Mouse (Mus musculus): ENCODE measurements at regions not wholly inside any gene's neighbourhood (a gene's known extent, or its start where the extent isn't known, plus 50 kb on each side); places are given as distances from the start of the nearest gene placed in this dataset.
A peak's percentile ranks its signal among the peaks of the same experiment; 100 is the strongest.

DNA sequence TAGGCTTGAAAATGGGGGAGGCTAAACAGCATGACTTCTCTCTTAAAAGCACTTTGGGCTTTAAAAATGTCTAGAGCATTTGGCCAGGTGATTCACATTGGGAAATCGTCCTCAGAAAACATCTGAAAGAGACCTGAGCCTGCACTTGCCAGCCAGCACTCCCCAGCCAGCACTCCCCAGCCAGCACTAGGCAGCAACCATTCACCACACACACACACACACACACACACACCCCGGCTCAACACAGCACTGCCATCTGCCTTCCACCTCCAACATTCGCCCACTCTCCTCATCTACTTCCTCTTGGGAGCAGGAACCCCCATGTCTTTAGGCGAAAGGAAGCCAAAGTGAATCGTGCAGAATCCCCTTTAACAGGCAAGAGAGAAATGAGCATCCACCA lies 85.4 kb downstream of the Atp23 start:
- 79% methylated on average over 5 of the region's 5 CpGs for WGBS
- no peaks in the 10 kb centered on the region for H3K36me3 ChIP-seq (ENCODE audit: control insufficient read depth, insufficient read depth, low read length)
- H3K27me3 ChIP-seq (ENCODE audit: control insufficient read depth, insufficient read depth, low read length), result no peaks in the 10 kb centered on the region
- ATAC-seq (ENCODE audit: insufficient number of reproducible peaks, insufficient read depth, low FRiP score, low read depth), result no peak
- no peak overlapping the region for H3K9ac ChIP-seq (ENCODE audit: low read length)
- no peaks in the 10 kb centered on the region for H3K9me3 ChIP-seq (ENCODE audit: control insufficient read depth, low read length)
- H3K4me3 ChIP-seq (ENCODE audit: control insufficient read depth in 1 of 2, insufficient read depth in 1 of 2, low read depth in 1 of 2, low read length in 2 of 2), result no peak overlapping the region
- no peak overlapping the region for H3K27ac ChIP-seq (replicated peaks in 1 of 2; ENCODE audit: control insufficient read depth in 1 of 2, insufficient read depth in 1 of 2, low read depth in 2 of 2, low read length in 2 of 2)
- no peak overlapping the region for H3K4me2 ChIP-seq (ENCODE audit: low read length)
- no peaks in the 10 kb centered on the region; a peak in 1 of 4 replicates for H3K4me1 ChIP-seq (ENCODE audit: control insufficient read depth in 2 of 2, insufficient read depth in 2 of 2, low read length in 2 of 2)

- H3K4me2 ChIP-seq (ENCODE audit: low read length), result no peak overlapping the region
- no peaks in the 10 kb centered on the region; a peak in 1 of 4 replicates for H3K4me1 ChIP-seq (ENCODE audit: control insufficient read depth in 2 of 2, insufficient read depth in 2 of 2, low read length in 2 of 2)
- H3K27ac ChIP-seq (replicated peaks in 1 of 2; ENCODE audit: control insufficient read depth in 1 of 2, insufficient read depth in 1 of 2, low read depth in 2 of 2, low read length in 2 of 2), result no peak overlapping the region
- no peaks in the 10 kb centered on the region for H3K27me3 ChIP-seq (ENCODE audit: control insufficient read depth, insufficient read depth, low read length)
- WGBS, result 92% methylated on average over 18 of the region's 18 CpGs
- H3K4me3 ChIP-seq (ENCODE audit: control insufficient read depth in 1 of 2, insufficient read depth in 1 of 2, low read depth in 1 of 2, low read length in 2 of 2), result no peak overlapping the region
- no peak overlapping the region for H3K9ac ChIP-seq (ENCODE audit: low read length)
- no peaks in the 10 kb centered on the region for H3K36me3 ChIP-seq (ENCODE audit: control insufficient read depth, insufficient read depth, low read length)
- ATAC-seq (ENCODE audit: insufficient number of reproducible peaks, insufficient read depth, low FRiP score, low read depth), result no peak
- H3K9me3 ChIP-seq (ENCODE audit: control insufficient read depth, low read length), result no peaks in the 10 kb centered on the region
These were observed 86.2 kb downstream of the Atp23 start for GRCm38 (mm10) chr10:126814968-126815367.

DNA sequence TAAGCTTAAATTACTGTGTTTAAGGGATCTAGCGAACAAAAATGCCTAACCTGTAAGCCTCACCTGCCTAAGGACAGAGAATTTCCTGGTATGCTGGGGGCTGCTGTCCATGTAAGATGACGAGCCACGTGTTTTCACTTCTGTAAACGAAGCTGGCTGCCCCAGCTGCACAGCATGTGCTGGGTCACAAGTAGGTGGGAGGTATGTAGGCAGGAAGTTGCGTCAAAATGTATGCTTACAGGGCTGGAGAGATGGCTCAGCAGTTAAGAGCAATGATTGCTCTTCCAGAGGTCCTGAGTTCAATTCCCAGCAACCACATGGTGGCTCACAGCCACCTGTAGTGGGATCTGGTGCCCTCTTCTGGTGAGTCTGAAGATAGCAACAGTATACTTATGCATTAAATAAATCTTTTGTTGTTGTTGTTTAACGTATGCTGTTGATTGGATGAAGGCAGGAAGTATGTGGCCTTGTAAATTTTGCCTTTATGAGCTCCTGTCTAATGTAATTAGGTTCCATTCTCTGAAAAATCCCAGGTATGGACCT lies 88.0 kb downstream of the Atp23 start:
- H3K4me3 ChIP-seq (ENCODE audit: control insufficient read depth in 1 of 2, insufficient read depth in 1 of 2, low read depth in 1 of 2, low read length in 2 of 2), result no peak overlapping the region
- no peak for ATAC-seq (ENCODE audit: insufficient number of reproducible peaks, insufficient read depth, low FRiP score, low read depth)
- no peak overlapping the region for H3K9ac ChIP-seq (ENCODE audit: low read length)
- no peaks in the 10 kb centered on the region for H3K27me3 ChIP-seq (ENCODE audit: control insufficient read depth, insufficient read depth, low read length)
- H3K36me3 ChIP-seq (ENCODE audit: control insufficient read depth, insufficient read depth, low read length), result no peaks in the 10 kb centered on the region
- no peak overlapping the region for H3K4me2 ChIP-seq (ENCODE audit: low read length)
- 87% methylated on average over 6 of the region's 6 CpGs for WGBS
- no peaks in the 10 kb centered on the region for H3K9me3 ChIP-seq (ENCODE audit: control insufficient read depth, low read length)
- H3K27ac ChIP-seq (replicated peaks in 1 of 2; ENCODE audit: control insufficient read depth in 1 of 2, insufficient read depth in 1 of 2, low read depth in 2 of 2, low read length in 2 of 2), result no peak overlapping the region
- H3K4me1 ChIP-seq (ENCODE audit: control insufficient read depth in 2 of 2, insufficient read depth in 2 of 2, low read length in 2 of 2), result no peaks in the 10 kb centered on the region; a peak in 2 of 4 replicates

DNA sequence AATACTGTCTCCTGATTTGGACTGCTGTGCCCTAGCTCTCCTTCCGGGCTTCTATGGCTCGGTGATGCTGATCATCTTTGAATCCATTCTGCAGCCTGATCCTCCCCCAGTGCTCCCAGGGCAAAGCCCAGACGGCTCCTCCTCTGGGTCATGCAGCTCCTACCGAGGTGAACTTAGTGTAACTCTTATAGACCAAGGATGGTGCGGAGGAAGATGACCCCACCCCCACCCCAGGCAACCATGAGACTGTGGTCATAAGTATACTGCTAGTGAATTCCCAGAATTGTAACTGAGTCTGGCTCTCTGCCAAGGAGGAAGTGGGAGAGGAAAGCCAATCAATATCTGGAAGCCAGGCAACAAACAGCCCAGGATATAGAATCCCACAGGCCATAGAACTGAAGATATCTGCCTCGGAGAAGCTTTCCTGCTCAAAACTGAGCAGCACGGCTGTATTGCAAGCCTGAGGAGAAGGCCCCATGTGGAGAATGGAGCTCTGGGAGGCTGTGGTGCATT lies 88.9 kb downstream of the Atp23 start:
- no peak overlapping the region for H3K27ac ChIP-seq (replicated peaks in 1 of 2; ENCODE audit: control insufficient read depth in 1 of 2, insufficient read depth in 1 of 2, low read depth in 2 of 2, low read length in 2 of 2)
- H3K9ac ChIP-seq (ENCODE audit: low read length), result no peak overlapping the region
- ATAC-seq (ENCODE audit: insufficient number of reproducible peaks, insufficient read depth, low FRiP score, low read depth), result peak; percentile 75; the same call in 1 of the 2 replicates
- no peaks in the 10 kb centered on the region for H3K9me3 ChIP-seq (ENCODE audit: control insufficient read depth, low read length)
- H3K27me3 ChIP-seq (ENCODE audit: control insufficient read depth, insufficient read depth, low read length), result no peaks in the 10 kb centered on the region
- WGBS, result 68% methylated on average over 7 of the region's 7 CpGs
- no peaks in the 10 kb centered on the region; a peak in 2 of 4 replicates for H3K4me1 ChIP-seq (ENCODE audit: control insufficient read depth in 2 of 2, insufficient read depth in 2 of 2, low read length in 2 of 2)
- no peak overlapping the region for H3K4me3 ChIP-seq (ENCODE audit: control insufficient read depth in 1 of 2, insufficient read depth in 1 of 2, low read depth in 1 of 2, low read length in 2 of 2)
- H3K4me2 ChIP-seq (ENCODE audit: low read length), result no peak overlapping the region
- no peaks in the 10 kb centered on the region for H3K36me3 ChIP-seq (ENCODE audit: control insufficient read depth, insufficient read depth, low read length)

DNA sequence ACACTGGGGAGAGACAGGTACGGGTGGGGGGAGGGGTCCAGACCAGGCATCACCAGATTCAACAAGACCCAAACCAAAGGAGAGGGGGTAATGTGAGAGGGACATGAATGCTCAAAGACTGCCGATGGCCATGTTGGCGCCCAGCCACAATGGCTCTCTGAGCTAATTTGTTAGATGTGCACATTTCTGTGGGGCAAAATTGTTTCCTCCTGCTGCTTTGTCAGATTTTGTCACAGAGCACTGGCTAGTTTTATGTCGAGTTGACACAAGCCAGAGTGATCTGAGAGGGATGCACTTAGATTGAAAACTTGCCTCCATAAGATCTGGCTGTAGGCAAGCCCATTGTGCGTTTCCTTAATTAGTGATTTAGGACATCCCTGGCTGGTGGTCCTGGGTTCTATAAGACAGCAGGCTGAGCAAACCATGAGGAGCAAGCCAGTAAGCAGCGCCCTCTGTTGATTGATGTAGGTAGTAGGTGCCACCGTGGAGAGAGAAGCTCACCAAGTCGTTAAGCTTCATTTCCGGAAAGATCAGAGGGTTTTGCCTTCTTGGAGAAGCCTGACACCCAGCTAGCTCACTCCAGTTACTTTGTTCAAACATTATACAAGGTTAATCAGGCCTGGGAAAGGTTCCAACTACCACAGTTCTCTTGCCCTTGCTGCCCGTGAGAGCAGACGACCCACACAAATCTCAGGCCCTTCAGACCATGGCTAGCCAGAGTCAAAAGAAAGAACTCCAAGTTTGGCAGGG lies 90.6 kb downstream of the Atp23 start:
- Histone ChIP-seq H3K36me3 (ENCODE audit: control insufficient read depth, insufficient read depth, low read length) (no peaks in the 10 kb centered on the region), H3K4me3 (ENCODE audit: control insufficient read depth in 1 of 2, insufficient read depth in 1 of 2, low read depth in 1 of 2, low read length in 2 of 2) (no peak overlapping the region; a peak in 1 of 4 replicates), H3K9ac (ENCODE audit: low read length) (no peak overlapping the region), H3K4me2 (ENCODE audit: low read length) (peak overlapping the region; percentile 55), H3K9me3 (ENCODE audit: control insufficient read depth, low read length) (no peaks in the 10 kb centered on the region), H3K4me1 (ENCODE audit: control insufficient read depth in 2 of 2, insufficient read depth in 2 of 2, low read length in 2 of 2) (no peaks in the 10 kb centered on the region; a peak in 2 of 4 replicates), H3K27ac (replicated peaks in 1 of 2; ENCODE audit: control insufficient read depth in 1 of 2, insufficient read depth in 1 of 2, low read depth in 2 of 2, low read length in 2 of 2) (no peak overlapping the region), H3K27me3 (ENCODE audit: control insufficient read depth, insufficient read depth, low read length) (no peaks in the 10 kb centered on the region)
- no peak for ATAC-seq (ENCODE audit: insufficient number of reproducible peaks, insufficient read depth, low FRiP score, low read depth)
- WGBS, result 64% methylated on average over 11 of the region's 11 CpGs

GRCm38 (mm10) chr10:126809587-126809986 lies 91.6 kb downstream of the Atp23 start:
- 0 out of 2 replicates have a peak, but pooled peaks cover 3% of the 10 kb centered on the region for H3K9me3 ChIP-seq (ENCODE audit: control insufficient read depth, low read length)
- H3K27ac ChIP-seq (replicated peaks in 1 of 2; ENCODE audit: control insufficient read depth in 1 of 2, insufficient read depth in 1 of 2, low read depth in 2 of 2, low read length in 2 of 2), result no peak overlapping the region
- H3K36me3 ChIP-seq (ENCODE audit: control insufficient read depth, insufficient read depth, low read length), result no peaks in the 10 kb centered on the region
- ATAC-seq (ENCODE audit: insufficient number of reproducible peaks, insufficient read depth, low FRiP score, low read depth), result no peak
- H3K27me3 ChIP-seq (ENCODE audit: control insufficient read depth, insufficient read depth, low read length), result no peaks in the 10 kb centered on the region
- 0 out of 2 replicates have a peak overlapping the region, but pooled peaks have one; percentile 8 for H3K9ac ChIP-seq (ENCODE audit: low read length)
- 46% methylated on average over 17 of the region's 17 CpGs for WGBS
- H3K4me1 ChIP-seq (ENCODE audit: control insufficient read depth in 2 of 2, insufficient read depth in 2 of 2, low read length in 2 of 2), result no peaks in the 10 kb centered on the region; a peak in 2 of 4 replicates
- peak overlapping the region; percentile 55 for H3K4me2 ChIP-seq (ENCODE audit: low read length)
- peak overlapping the region; percentile 25 to 38 for H3K4me3 ChIP-seq (ENCODE audit: control insufficient read depth in 1 of 2, insufficient read depth in 1 of 2, low read depth in 1 of 2, low read length in 2 of 2)

DNA sequence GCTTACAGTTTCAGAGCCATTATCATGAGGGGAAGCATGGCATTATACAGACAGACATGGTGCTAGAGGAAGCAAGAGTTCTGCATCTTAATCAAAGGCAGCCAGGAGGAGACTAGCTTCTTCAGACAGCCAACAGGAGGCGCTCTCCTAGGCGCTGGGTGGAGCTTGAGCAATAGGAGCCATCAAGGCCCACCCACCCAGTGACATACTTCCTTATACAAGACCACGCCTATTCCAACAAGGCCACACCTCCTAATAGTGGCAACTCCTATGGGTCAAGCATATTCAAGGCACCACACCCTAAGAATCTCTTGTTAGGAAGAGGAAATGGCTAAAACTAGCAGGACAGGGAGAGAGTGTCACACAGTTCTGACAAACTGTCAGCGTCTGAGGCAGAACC lies 94.3 kb downstream of the Atp23 start:
- Histone ChIP-seq H3K27ac (replicated peaks in 1 of 2; ENCODE audit: control insufficient read depth in 1 of 2, insufficient read depth in 1 of 2, low read depth in 2 of 2, low read length in 2 of 2) (no peak overlapping the region), H3K9me3 (ENCODE audit: control insufficient read depth, low read length) (0 out of 2 replicates have a peak, but pooled peaks cover 3% of the 10 kb centered on the region), H3K36me3 (ENCODE audit: control insufficient read depth, insufficient read depth, low read length) (no peaks in the 10 kb centered on the region), H3K4me2 (ENCODE audit: low read length) (no peak overlapping the region), H3K9ac (ENCODE audit: low read length) (no peak overlapping the region), H3K4me1 (ENCODE audit: control insufficient read depth in 2 of 2, insufficient read depth in 2 of 2, low read length in 2 of 2) (no peaks in the 10 kb centered on the region; a peak in 2 of 4 replicates), H3K27me3 (ENCODE audit: control insufficient read depth, insufficient read depth, low read length) (no peaks in the 10 kb centered on the region), H3K4me3 (ENCODE audit: control insufficient read depth in 1 of 2, insufficient read depth in 1 of 2, low read depth in 1 of 2, low read length in 2 of 2) (no peak overlapping the region)
- WGBS, result 84% methylated on average over 4 of the region's 4 CpGs
- ATAC-seq (ENCODE audit: insufficient number of reproducible peaks, insufficient read depth, low FRiP score, low read depth), result no peak

Data from heart, embryonic 14.5 days (tissue).